Mouse (Mus musculus) liver, embryonic 18 days (tissue): Measurements from ENCODE around the gene Zswim8. TPM values are rescaled to one million over a fixed set of nuclear protein-coding genes. Genes with fewer than 3 reads are reported as not detected.

Experiments
- polyA plus RNA-seq: library from polyadenylated mRNA; depleted of rRNA; stranded (reverse); fragments of >200 nt; gene quantifications from 2 replicates; pipeline ENCODE4 v1.2.3, GENCODE M21; 2012; rRNA removed

The Zswim8 gene
- 22.2 and 24.9 TPM in 2 replicates for polyA plus RNA-seq

DNA sequence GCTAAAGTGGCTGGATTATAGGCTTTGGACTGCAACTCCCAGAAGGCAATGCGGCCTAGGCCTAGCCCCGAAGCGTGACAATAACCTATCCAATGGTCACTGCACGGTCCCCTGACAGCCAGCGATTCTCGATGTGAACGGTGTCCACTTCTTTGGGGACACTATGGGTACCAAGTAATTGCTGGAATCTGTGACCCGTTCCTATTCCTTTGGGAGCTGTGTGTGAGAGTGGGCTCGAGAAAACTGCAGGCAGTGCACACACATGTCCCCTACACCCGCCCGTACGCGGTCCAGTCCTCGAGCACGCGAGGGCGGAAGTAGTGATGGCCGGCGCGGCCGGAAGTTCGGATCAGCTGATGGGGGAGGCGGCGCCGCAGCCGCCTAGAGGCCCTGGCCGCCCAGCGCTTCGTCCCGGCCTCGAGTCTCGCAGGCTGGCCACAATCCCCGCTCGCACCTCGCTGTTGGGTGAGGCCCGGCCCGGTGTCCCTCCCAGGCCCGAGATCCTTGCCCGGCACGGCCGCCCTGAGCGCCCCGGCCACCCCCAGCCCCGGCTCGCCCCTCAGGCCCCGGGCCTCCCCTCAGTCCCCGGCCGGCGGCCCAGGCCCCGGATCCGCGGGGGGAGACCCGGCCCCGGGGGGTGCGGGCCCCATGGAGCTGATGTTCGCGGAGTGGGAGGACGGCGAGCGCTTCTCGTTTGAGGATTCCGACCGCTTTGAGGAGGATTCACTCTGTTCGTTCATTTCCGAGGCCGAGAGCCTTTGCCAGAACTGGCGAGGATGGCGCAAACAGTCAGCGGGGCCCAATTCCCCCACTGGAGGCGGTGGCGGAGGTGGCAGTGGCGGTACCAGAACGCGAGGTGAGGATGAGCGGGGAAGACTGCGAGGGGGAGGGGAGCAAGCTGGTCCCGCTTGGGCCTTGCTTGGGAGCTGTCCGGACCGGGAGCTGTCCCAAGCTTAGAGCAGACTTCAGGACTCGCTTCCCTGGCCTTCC lies at the start of gene Zswim8:
Gene Zswim8 (plus strand): TSS at position 352 of the 990 bp plus-strand sequence.

DNA sequence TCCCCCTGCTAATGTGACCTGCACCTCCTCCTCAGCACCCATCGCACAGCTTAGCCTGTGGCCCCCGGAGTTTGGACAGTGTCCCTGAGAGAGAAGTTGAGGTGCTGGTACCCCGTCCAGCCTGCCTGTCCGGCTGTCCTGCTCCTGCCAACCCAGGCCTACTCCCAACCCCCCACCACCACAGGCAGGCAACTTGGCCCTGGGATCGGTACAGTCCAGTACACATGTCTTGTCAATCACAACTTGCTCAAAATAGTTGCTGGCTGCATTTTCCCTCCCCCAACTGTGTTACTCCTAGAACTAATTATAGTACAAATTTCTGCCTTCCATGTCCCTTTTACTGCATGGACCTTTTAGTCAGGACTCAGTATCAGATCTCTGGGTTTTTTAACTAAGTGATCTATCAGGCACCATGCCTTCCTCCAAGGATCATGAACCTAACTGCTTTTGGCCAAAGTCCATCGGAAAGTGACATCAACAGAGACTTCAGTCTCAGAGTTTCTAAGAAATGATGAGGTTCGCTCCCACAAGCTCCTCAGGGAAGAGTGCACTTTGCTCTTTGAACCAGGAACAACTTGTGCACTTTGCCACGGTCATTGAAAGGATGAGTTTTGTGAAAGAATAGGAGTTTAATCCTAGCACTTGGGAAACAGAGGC lies 39.1 kb upstream of the Zswim8 start, which contains the start of gene Synpo2l:
Gene Synpo2l (minus strand): TSS at position 201 of the 657 bp plus-strand sequence.

DNA sequence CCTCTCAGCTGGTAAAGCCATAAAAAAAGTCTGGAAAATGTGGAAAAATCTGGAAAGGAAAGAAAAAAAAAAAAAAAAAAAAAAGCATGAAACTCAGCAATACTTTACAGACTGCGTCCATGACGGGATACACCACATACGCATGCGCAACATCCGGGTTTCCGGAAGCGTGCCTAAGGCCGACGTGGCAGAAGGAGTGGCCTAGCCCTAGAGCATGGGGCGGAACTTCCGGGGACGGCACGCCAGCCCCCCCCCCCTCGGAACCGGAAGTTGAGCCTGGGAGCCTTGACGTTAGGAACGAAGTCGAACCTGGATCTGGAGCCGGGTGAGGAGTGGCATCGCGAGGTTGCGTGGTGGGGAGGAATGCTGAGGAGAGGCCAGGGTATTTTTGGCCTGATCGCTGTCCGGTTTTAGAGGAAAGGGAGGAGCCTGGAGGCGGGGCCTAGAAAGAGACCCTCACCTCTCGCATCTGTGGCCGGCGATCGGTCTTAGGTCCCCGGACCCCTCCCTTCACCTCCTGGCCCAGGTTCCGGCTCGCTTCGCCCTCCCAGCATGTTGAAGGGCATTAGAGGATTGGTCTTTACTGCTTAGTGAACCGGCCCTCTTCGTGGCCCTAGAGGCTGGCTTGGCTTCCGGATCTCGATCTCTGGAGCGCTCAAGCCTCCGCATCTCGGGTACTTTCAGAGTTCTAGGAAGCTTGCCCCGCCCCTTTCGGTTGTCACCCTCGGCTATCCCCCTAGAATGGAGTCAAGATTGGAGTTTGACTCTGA lies 33.1 kb upstream of the Zswim8 start, which contains the start of gene Sec24c:
Gene Sec24c (plus strand): TSS at position 245 of the 770 bp plus-strand sequence.

DNA sequence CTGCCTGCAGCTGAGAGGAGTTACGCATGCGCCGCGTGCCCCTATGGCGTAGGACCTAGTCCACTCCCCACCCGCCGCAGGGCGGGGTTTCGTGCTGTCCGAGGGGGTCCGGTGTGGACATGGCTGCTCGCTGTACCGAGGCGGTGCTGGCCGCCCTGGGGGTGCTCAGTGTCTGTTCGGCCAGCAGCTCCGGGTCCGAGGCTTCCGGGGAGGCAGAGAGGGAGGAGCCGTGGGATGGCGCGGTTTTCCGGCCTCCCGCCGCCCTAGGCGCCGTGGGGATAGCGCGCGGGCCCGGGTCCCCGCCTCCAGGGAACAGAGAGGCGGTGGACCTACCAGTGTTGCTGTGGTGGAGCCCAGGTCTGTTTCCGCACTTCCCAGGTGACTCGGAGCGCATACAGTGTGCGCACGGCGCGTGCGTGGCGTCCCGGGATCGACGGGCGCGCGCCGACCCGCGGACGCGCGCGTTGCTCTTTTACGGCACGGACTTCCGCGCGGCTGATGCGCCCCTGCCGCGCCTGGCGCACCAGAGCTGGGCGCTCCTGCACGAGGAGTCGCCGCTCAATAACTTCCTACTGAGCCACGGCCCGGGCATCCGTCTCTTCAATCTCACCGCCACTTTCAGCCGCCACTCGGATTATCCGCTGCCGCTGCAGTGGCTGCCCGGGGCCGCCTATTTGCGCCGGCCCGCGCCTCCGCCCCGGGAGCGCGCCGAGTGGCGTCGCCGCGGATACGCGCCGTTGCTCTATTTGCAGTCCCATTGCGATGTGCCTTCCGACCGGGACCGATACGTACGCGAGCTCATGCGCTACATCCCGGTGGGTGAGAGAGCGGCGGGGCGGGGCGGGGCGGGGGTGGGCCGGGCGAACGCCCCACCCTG lies 12.2 kb upstream of the Zswim8 start, which contains the start of gene Fut11:
Gene Fut11 (plus strand): TSS at position 85 of the 877 bp plus-strand sequence.

DNA sequence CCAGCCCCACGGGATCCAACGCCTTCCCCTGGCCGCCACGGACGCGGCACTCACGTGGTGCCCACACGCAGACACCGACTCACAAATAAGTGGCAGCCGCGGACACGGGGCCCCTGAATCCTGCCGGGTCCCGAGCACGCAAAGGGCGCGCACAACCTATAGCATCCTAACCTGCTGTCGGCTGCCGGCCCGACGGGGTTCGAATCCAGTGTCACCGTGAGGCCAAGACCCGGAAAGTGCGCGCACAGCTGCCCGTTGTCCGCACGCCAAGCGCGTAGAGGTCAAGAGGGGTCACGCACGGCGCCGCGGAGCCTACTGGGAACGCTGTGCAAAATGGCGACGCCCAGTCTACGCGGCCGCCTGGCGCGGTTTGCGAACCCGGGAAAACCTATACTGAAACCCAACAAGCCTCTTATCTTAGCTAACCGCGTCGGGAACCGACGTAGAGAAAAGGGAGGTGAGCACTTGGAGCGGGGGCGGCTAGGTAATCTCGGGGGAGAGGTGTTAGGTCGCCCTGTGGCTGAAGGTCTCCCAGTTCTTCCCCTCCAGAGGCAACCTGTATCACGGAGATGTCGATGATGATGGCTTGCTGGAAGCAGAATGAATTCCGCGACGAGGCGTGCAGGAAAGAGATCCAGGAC lies 4.5 kb upstream of the Zswim8 start, which contains the start of gene Chchd1:
Gene Chchd1 (plus strand): TSS at position 266 of the 641 bp plus-strand sequence.

DNA sequence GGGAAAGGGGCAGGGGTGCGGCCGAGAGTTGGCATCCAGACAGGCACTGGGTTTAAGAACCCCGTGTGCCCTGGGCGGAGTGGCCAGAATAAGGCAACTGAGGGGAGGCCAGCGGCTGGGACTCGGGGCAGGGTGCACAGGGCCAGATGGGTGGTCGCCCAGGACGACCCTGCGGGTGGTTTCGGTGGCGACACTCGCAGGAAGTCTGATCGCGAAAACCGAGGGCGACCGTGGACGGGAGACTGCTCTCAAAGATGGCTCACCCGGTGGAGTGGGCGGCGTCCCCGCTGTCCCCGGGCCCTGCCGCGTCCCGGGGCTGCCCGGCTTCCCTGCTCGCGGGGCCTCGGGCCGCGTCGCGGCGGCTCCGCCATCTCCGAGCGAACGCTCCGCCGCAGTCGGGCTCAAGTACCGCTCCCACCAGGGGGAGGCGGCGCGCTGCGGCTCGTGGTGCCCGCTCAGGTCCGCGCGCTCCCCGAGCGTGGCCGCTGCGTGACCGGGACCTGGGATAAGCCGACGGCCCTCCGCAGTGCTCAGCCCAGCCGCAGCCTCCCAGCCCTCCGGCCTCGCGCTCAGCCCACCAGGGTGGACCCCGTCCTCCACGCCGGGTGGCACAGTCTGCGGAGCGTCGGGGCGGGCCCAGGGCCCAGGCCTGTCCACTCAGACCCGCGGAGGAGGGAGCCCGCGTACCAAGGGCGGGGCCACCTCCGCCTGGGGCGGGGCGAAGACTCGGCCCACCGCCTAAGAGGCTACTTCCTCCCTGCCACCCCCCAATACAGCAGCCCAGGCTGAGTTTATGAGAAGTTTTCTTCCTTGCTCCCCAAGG lies 26.8 kb downstream of the Zswim8 start, which contains the start of gene Ndst2:
Gene Ndst2 (minus strand): TSS at position 611 of the 823 bp plus-strand sequence.

Other genes starting within 250 kb of the Zswim8 start
- 33.8 and 35.0 TPM in 2 replicates for gene Anxa7, start 227.4 kb upstream of the Zswim8 start, polyA plus RNA-seq
- 0.97 and 1.1 TPM in 2 replicates for gene Mss51, start 210.7 kb upstream of the Zswim8 start, polyA plus RNA-seq
- gene Ppp3cb, start 161.0 kb upstream of the Zswim8 start, polyA plus RNA-seq = 18.8 and 21.0 TPM in 2 replicates
- 1.1 and 1.3 TPM in 2 replicates for gene Usp54, start 66.5 kb upstream of the Zswim8 start, polyA plus RNA-seq
- 0.10 and 0.30 TPM in 2 replicates for gene Myoz1, start 51.0 kb upstream of the Zswim8 start, polyA plus RNA-seq
- gene Synpo2l, start 39.2 kb upstream of the Zswim8 start, polyA plus RNA-seq = 0.06 and 0.07 TPM in 2 replicates
- 42.4 and 54.6 TPM in 2 replicates for gene Sec24c, start 33.2 kb upstream of the Zswim8 start, polyA plus RNA-seq
- gene Fut11, start 12.6 kb upstream of the Zswim8 start, polyA plus RNA-seq = 3.6 and 4.0 TPM in 2 replicates
- 51.1 and 53.3 TPM in 2 replicates for gene Chchd1, start 4.5 kb upstream of the Zswim8 start, polyA plus RNA-seq
- 17.3 and 20.4 TPM in 2 replicates for gene Ndst2, start 27.0 kb downstream of the Zswim8 start, polyA plus RNA-seq
- 5.0 and 7.0 TPM in 2 replicates for gene Camk2g, start 86.5 kb downstream of the Zswim8 start, polyA plus RNA-seq
- gene Plau, start 129.1 kb downstream of the Zswim8 start, polyA plus RNA-seq = 2.1 and 2.5 TPM in 2 replicates
- 19.1 and 20.6 TPM in 2 replicates for gene Vcl, start 221.8 kb downstream of the Zswim8 start, polyA plus RNA-seq